In the genomic region with DNA sequence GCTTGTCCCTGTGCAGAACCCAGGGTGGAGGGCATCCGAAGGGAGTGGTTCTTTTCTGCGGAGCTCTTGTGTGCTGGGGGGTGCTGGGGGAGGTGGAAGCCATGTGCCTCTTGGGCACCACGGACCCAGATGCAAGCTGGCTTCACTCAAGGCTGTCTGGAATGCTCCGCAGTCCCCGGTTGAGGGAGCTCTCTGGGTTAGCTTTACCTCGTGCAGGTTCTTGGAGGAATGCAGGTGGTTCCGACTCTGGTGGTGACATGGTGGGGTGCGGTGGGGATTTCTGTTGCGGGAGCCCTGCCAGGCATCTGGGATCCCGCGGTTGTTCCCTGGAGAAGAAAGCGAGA, we compare ENCODE assay signal across 8 mouse cellular contexts. TPM values are rescaled to one million over a fixed set of nuclear protein-coding genes. Genes with fewer than 3 reads are reported as not detected.
DNase-seq lines count a peak whose midpoint lies in the region; ATAC-seq and TF ChIP-seq lines count a peak whose summit lies in the region.

No protein-coding gene starts in this region.

- H3K36me3 ChIP-seq in lung, embryonic 14.5 days (ENCODE audit: insufficient read depth) = peaks cover 47% of the 10 kb centered on the region
- peaks cover 22% of the 10 kb centered on the region for H3K36me3 ChIP-seq in liver, embryonic 11.5 days (ENCODE audit: control insufficient read depth, insufficient read depth, low read length)

- no peaks in the 10 kb centered on the region for H3K27me3 ChIP-seq in lung, embryonic 14.5 days (ENCODE audit: insufficient read depth, low read length)
- no peaks in the 10 kb centered on the region for H3K27me3 ChIP-seq in liver, embryonic 11.5 days (replicated peaks; ENCODE audit: control insufficient read depth, insufficient read depth, low read length)

- no peaks in the 10 kb centered on the region for H3K9me3 ChIP-seq in lung, embryonic 14.5 days (ENCODE audit: low read depth, low read length)
- H3K9me3 ChIP-seq in liver, embryonic 11.5 days (ENCODE audit: control insufficient read depth, low read length) = no peaks in the 10 kb centered on the region

- peaks cover 29% of the 10 kb centered on the region for H3K4me1 ChIP-seq in lung, embryonic 14.5 days (ENCODE audit: insufficient read depth)
- H3K4me1 ChIP-seq in liver, embryonic 11.5 days (replicated peaks; ENCODE audit: control insufficient read depth, insufficient read depth, low read length) = peaks cover 31% of the 10 kb centered on the region

- ATAC-seq in lung, embryonic 14.5 days (ENCODE audit: insufficient read depth) = no peak
- 0 out of 2 replicates have a peak, but pooled peaks have one; percentile 15 for ATAC-seq in erythroblast, adult 5-6 weeks (replicated peaks; ENCODE audit: low FRiP score, poor library complexity, severe bottlenecking)
- ATAC-seq in liver, embryonic 11.5 days (replicated peaks; ENCODE audit: low FRiP score) = peak; percentile 12; the same call in 1 of the 2 replicates

- peak; percentile 71 for DNase-seq in cerebellum, adult 9-10 months
- no peak for DNase-seq in cerebellum, adult 9-11 months
- DNase-seq in lung, embryonic 14.5 days = peak; percentile 34
- DNase-seq in lung, adult 18-20 months = no peak
- DNase-seq in liver, embryonic 11.5 days (ENCODE audit: low spot score) = no peak
- DNase-seq in testis, postnatal 10 days (ENCODE audit: low spot score) = peak; percentile 59
- no peak for DNase-seq in embryo, embryonic 11 days

- TF ChIP-seq CTCF in lung, embryonic 14.5 days (IDR thresholded peaks at IDR 0.05; ENCODE audit: low read depth) = no peak

- 2% methylated on average over 12 of the region's 12 CpGs for WGBS in lung, embryonic 14.5 days
- 1% methylated on average over 12 of the region's 12 CpGs for WGBS in liver, embryonic 11.5 days

- peak overlapping the region; percentile 96; the same call in 1 of the 2 replicates for H3K27ac ChIP-seq in lung, embryonic 14.5 days (ENCODE audit: low read depth)
- peak overlapping the region; percentile 98 for H3K27ac ChIP-seq in liver, embryonic 11.5 days (ENCODE audit: low read depth, low read length)

- peak overlapping the region; percentile 96 for H3K4me2 ChIP-seq in lung, embryonic 14.5 days
- peak overlapping the region; percentile 80 for H3K4me2 ChIP-seq in liver, embryonic 11.5 days

- H3K9ac ChIP-seq in lung, embryonic 14.5 days = peak overlapping the region; percentile 86
- peak overlapping the region; percentile 94 for H3K9ac ChIP-seq in liver, embryonic 11.5 days (ENCODE audit: low read depth, low read length)

- H3K4me3 ChIP-seq in lung, embryonic 14.5 days (ENCODE audit: low read depth, low read length) = peak overlapping the region; percentile 93
- peak overlapping the region; percentile 98 for H3K4me3 ChIP-seq in liver, embryonic 11.5 days (ENCODE audit: low read depth, low read length)

RNA-seq across cellular contexts. Expression of gene Chd4, which starts 1.5 kb away (rescaled TPM):
- 82.5 and 92.4 TPM in 2 replicates for polyA plus RNA-seq in lung, embryonic 14.5 days (2014; fragmentation: Nextera tagmentation; extraction: Ambion mirVana)
- 31.8 and 50.0 TPM in 2 replicates for total RNA-seq in erythroblast, adult 5-6 weeks (2015; ENCODE audit: low replicate concordance)
- total RNA-seq in erythroblast, adult 5-6 weeks (2017; ENCODE audit: low replicate concordance) = 70.6 and 102 TPM in 2 replicates
- 62.5 and 71.6 TPM in 2 replicates for polyA plus RNA-seq in liver, embryonic 11.5 days (2014; fragmentation: Nextera tagmentation; extraction: Ambion mirVana)

RNA-seq across cellular contexts. Expression of gene Lpar5, which starts 29.6 kb away (rescaled TPM):
- 0.31 and 0.49 TPM in 2 replicates for polyA plus RNA-seq in lung, embryonic 14.5 days (2014; fragmentation: Nextera tagmentation; extraction: Ambion mirVana)
- 3.1 TPM in 1 of 2 replicates, not detected in the other for total RNA-seq in erythroblast, adult 5-6 weeks (2015; ENCODE audit: low replicate concordance)
- total RNA-seq in erythroblast, adult 5-6 weeks (2017; ENCODE audit: low replicate concordance) = 0.60 TPM in 1 of 2 replicates, not detected in the other
- polyA plus RNA-seq in liver, embryonic 11.5 days (2014; fragmentation: Nextera tagmentation; extraction: Ambion mirVana) = 2.6 and 3.2 TPM in 2 replicates

RNA-seq across cellular contexts. Expression of gene Nop2, which starts 34.4 kb away (rescaled TPM):
- 58.5 and 70.6 TPM in 2 replicates for polyA plus RNA-seq in lung, embryonic 14.5 days (2014; fragmentation: Nextera tagmentation; extraction: Ambion mirVana)
- 4.8 and 6.7 TPM in 2 replicates for total RNA-seq in erythroblast, adult 5-6 weeks (2015; ENCODE audit: low replicate concordance)
- total RNA-seq in erythroblast, adult 5-6 weeks (2017; ENCODE audit: low replicate concordance) = 10.5 and 11.8 TPM in 2 replicates
- 114 and 125 TPM in 2 replicates for polyA plus RNA-seq in liver, embryonic 11.5 days (2014; fragmentation: Nextera tagmentation; extraction: Ambion mirVana)

RNA-seq across cellular contexts. Expression of gene Iffo1, which starts 47.7 kb away (rescaled TPM):
- 6.0 and 6.2 TPM in 2 replicates for polyA plus RNA-seq in lung, embryonic 14.5 days (2014; fragmentation: Nextera tagmentation; extraction: Ambion mirVana)
- total RNA-seq in erythroblast, adult 5-6 weeks (2015; ENCODE audit: low replicate concordance) = 3.1 and 6.9 TPM in 2 replicates
- 2.2 and 10.9 TPM in 2 replicates for total RNA-seq in erythroblast, adult 5-6 weeks (2017; ENCODE audit: low replicate concordance)
- 7.7 and 9.9 TPM in 2 replicates for polyA plus RNA-seq in liver, embryonic 11.5 days (2014; fragmentation: Nextera tagmentation; extraction: Ambion mirVana)

RNA-seq across cellular contexts. Expression of gene Acrbp, which starts 47.8 kb away (rescaled TPM):
- polyA plus RNA-seq in lung, embryonic 14.5 days (2014; fragmentation: Nextera tagmentation; extraction: Ambion mirVana) = 13.6 TPM in 2 replicates
- total RNA-seq in erythroblast, adult 5-6 weeks (2015; ENCODE audit: low replicate concordance) = 3.3 TPM in 1 of 2 replicates, not detected in the other
- total RNA-seq in erythroblast, adult 5-6 weeks (2017; ENCODE audit: low replicate concordance) = 7.0 and 11.6 TPM in 2 replicates
- polyA plus RNA-seq in liver, embryonic 11.5 days (2014; fragmentation: Nextera tagmentation; extraction: Ambion mirVana) = 6.0 and 7.4 TPM in 2 replicates

Comparison
In these comparisons a context has a peak if more than half of its experiments do, and no peak if none do; other contexts are left out.
1. DNase-seq: peak in cerebellum, adult 9-10 months (single experiment), lung, embryonic 14.5 days (single experiment) and testis, postnatal 10 days (single experiment); none in cerebellum, adult 9-11 months (single experiment), lung, adult 18-20 months (0 of 2), liver, embryonic 11.5 days (single experiment) and embryo, embryonic 11 days (single experiment).